Mouse (Mus musculus) midbrain, embryonic 12.5 days (tissue): ENCODE measurements around the gene Acsf3. TPM values are rescaled to one million over a fixed set of nuclear protein-coding genes. Genes with fewer than 3 reads are reported as not detected.

Experiments used
- ATAC-seq: fragments of 200-750 bp; cut with Nextera tagmentation; 2 replicates; pipeline ENCODE4 v1.8.0; 2017; ENCODE audit warnings: low read depth, moderate TSS enrichment, moderate library complexity; ENCODE audit not compliant: low FRiP score
- H3K27ac ChIP-seq: fragments of 300-500 bp; sonication (generic); replicated peaks from 2 replicates; pipeline ENCODE4 v1.5.1; 2016; ENCODE audit warnings: mild to moderate bottlenecking
- H3K27me3 ChIP-seq: fragments of 300-500 bp; sonication (generic); 2 replicates; pipeline ENCODE4 v1.6.1; 2016; ENCODE audit warnings: mild to moderate bottlenecking
- H3K36me3 ChIP-seq: fragments of 300-500 bp; sonication (generic); 2 replicates; pipeline ENCODE4 v1.6.1; 2016
- H3K4me1 ChIP-seq: fragments of 300-500 bp; sonication (generic); 2 replicates; pipeline ENCODE4 v1.6.1; 2016
- H3K4me2 ChIP-seq: fragments of 300-500 bp; sonication (generic); replicated peaks from 2 replicates; pipeline ENCODE4 v1.6.1; 2016; ENCODE audit warnings: mild to moderate bottlenecking, moderate library complexity
- H3K4me3 ChIP-seq: fragments of 300-500 bp; sonication (generic); 2 replicates; pipeline ENCODE4 v1.5.1; 2016; ENCODE audit warnings: mild to moderate bottlenecking
- H3K9ac ChIP-seq: fragments of 300-500 bp; sonication (generic); replicated peaks from 2 replicates; pipeline ENCODE4 v1.6.1; 2016; ENCODE audit warnings: mild to moderate bottlenecking, moderate library complexity
- H3K9me3 ChIP-seq: fragments of 300-500 bp; sonication (generic); 2 replicates; pipeline ENCODE4 v1.6.1; 2016; ENCODE audit warnings: mild to moderate bottlenecking
- WGBS: fragments of 180-500 bp; shearing (Covaris S2); methylation state at CpG from one replicate; pipeline ENCODE4 v1.1.7; 2016; 5-methylcytosine and 5-hydroxymethylcytosine counted together
- polyA plus RNA-seq: library from polyadenylated mRNA; unstranded; fragments of >200 nt; fragmentation: Nextera tagmentation; extraction: Ambion mirVana; gene quantifications from 2 replicates; pipeline ENCODE4 v1.2.1, GENCODE M21; 2016

Gene Acsf3
- polyA plus RNA-seq, result 16.9 and 17.3 TPM in 2 replicates

GRCm38 (mm10) chr8:122775285-122776155 lies at the start of gene Acsf3:
Gene Acsf3 (plus strand): TSS chr8:122775486.
- WGBS, result 2% methylated on average over 50 of the region's 50 CpGs
- peak within 1 kb of the TSS; percentile 88 for H3K4me3 ChIP-seq
- peaks cover 30% of the 10 kb centered on the region for H3K27me3 ChIP-seq
- H3K4me1 ChIP-seq, result peaks cover 11% of the 10 kb centered on the region
- H3K9me3 ChIP-seq, result no peaks in the 10 kb centered on the region
- peak; percentile 74 for ATAC-seq
- H3K27ac ChIP-seq, result no peak within 1 kb of the TSS
- H3K4me2 ChIP-seq, result peak within 1 kb of the TSS; percentile 88
- H3K9ac ChIP-seq, result peak within 1 kb of the TSS; percentile 80
- peaks cover 7% of the 10 kb centered on the region; the same call in 1 of the 2 replicates for H3K36me3 ChIP-seq

- Histone ChIP-seq H3K4me1 (peaks cover 9% of the 10 kb centered on the region; the same call in 1 of the 2 replicates), H3K27me3 (peaks cover 11% of the 10 kb centered on the region), H3K9me3 (no peaks in the 10 kb centered on the region), H3K36me3 (no peaks in the 10 kb centered on the region), H3K9ac (no peak overlapping the region), H3K4me3 (no peak overlapping the region), H3K27ac (no peak overlapping the region), H3K4me2 (no peak overlapping the region)
- no peak for ATAC-seq
- WGBS, result 49% methylated on average over 2 of the region's 2 CpGs
Measured at GRCm38 (mm10) chr8:122726789-122727188, 48.5 kb upstream of the Acsf3 start.

- Histone ChIP-seq H3K4me3 (no peak overlapping the region), H3K27ac (no peak overlapping the region), H3K4me2 (no peak overlapping the region), H3K36me3 (no peaks in the 10 kb centered on the region), H3K9me3 (no peaks in the 10 kb centered on the region), H3K27me3 (peaks cover 10% of the 10 kb centered on the region; the same call in 1 of the 2 replicates), H3K9ac (no peak overlapping the region), H3K4me1 (peaks cover 9% of the 10 kb centered on the region; the same call in 1 of the 2 replicates)
- ATAC-seq, result no peak
- 78% methylated on average over 5 of the region's 5 CpGs for WGBS
Measured at GRCm38 (mm10) chr8:122727412-122727811, 47.9 kb upstream of the Acsf3 start.

GRCm38 (mm10) chr8:122728630-122729029 lies 46.7 kb upstream of the Acsf3 start:
- Histone ChIP-seq H3K27ac (no peak overlapping the region), H3K27me3 (peaks cover 14% of the 10 kb centered on the region), H3K36me3 (no peaks in the 10 kb centered on the region), H3K9me3 (no peaks in the 10 kb centered on the region), H3K9ac (no peak overlapping the region), H3K4me1 (peaks cover 9% of the 10 kb centered on the region; the same call in 1 of the 2 replicates), H3K4me2 (no peak overlapping the region), H3K4me3 (no peak overlapping the region)
- no peak for ATAC-seq
- WGBS, result 11% methylated on average over 3 of the region's 3 CpGs

- Histone ChIP-seq H3K4me1 (peaks cover 40% of the 10 kb centered on the region), H3K27me3 (peaks cover 14% of the 10 kb centered on the region), H3K4me2 (no peak overlapping the region), H3K4me3 (no peak overlapping the region), H3K9ac (no peak overlapping the region; the same call in 1 of the 2 replicates), H3K36me3 (no peaks in the 10 kb centered on the region), H3K9me3 (no peaks in the 10 kb centered on the region), H3K27ac (0 out of 2 replicates have a peak overlapping the region, but pooled peaks have one; percentile 17)
- WGBS, result 52% methylated on average over 3 of the region's 3 CpGs
- ATAC-seq, result no peak
Measured at GRCm38 (mm10) chr8:122735110-122735509, 40.2 kb upstream of the Acsf3 start.

- Histone ChIP-seq H3K27me3 (peaks cover 19% of the 10 kb centered on the region), H3K9ac (no peak overlapping the region; the same call in 1 of the 2 replicates), H3K4me2 (no peak overlapping the region), H3K27ac (0 out of 2 replicates have a peak overlapping the region, but pooled peaks have one; percentile 17), H3K4me3 (no peak overlapping the region), H3K9me3 (no peaks in the 10 kb centered on the region), H3K36me3 (no peaks in the 10 kb centered on the region), H3K4me1 (peaks cover 40% of the 10 kb centered on the region)
- no peak for ATAC-seq
- 68% methylated on average over 19 of the region's 19 CpGs for WGBS
Measured at GRCm38 (mm10) chr8:122735542-122736473, 39.5 kb upstream of the Acsf3 start.

- no peak overlapping the region for H3K4me2 ChIP-seq
- H3K4me1 ChIP-seq, result peaks cover 43% of the 10 kb centered on the region
- H3K27me3 ChIP-seq, result peaks cover 23% of the 10 kb centered on the region
Measured at GRCm38 (mm10) chr8:122736623-122737022, 38.7 kb upstream of the Acsf3 start.

GRCm38 (mm10) chr8:122737071-122737470 lies 38.2 kb upstream of the Acsf3 start:
- Histone ChIP-seq H3K9ac (no peak overlapping the region), H3K4me3 (no peak overlapping the region), H3K27ac (no peak overlapping the region), H3K36me3 (no peaks in the 10 kb centered on the region), H3K9me3 (no peaks in the 10 kb centered on the region), H3K4me1 (peaks cover 47% of the 10 kb centered on the region), H3K27me3 (peaks cover 18% of the 10 kb centered on the region), H3K4me2 (no peak overlapping the region)
- no peak for ATAC-seq
- WGBS, result 41% methylated on average over 4 of the region's 4 CpGs

More at GRCm38 (mm10) chr8:122736623-122737022, 38.7 kb upstream of the Acsf3 start:
- Histone ChIP-seq H3K27ac (no peak overlapping the region), H3K4me3 (no peak overlapping the region), H3K36me3 (no peaks in the 10 kb centered on the region), H3K9ac (no peak overlapping the region), H3K9me3 (no peaks in the 10 kb centered on the region)
- ATAC-seq, result no peak
- WGBS, result 90% methylated on average over 11 of the region's 11 CpGs

- Histone ChIP-seq H3K27ac (0 out of 2 replicates have a peak overlapping the region, but pooled peaks have one; percentile 1), H3K27me3 (peaks cover 18% of the 10 kb centered on the region), H3K9ac (no peak overlapping the region), H3K9me3 (no peaks in the 10 kb centered on the region), H3K4me2 (no peak overlapping the region), H3K36me3 (no peaks in the 10 kb centered on the region), H3K4me3 (no peak overlapping the region), H3K4me1 (peaks cover 55% of the 10 kb centered on the region)
- ATAC-seq, result no peak
- 74% methylated on average over 6 of the region's 6 CpGs for WGBS
Measured at GRCm38 (mm10) chr8:122737886-122738285, 37.4 kb upstream of the Acsf3 start.

- Histone ChIP-seq H3K27me3 (peaks cover 20% of the 10 kb centered on the region), H3K4me1 (peaks cover 66% of the 10 kb centered on the region), H3K27ac (no peak overlapping the region), H3K4me2 (no peak overlapping the region), H3K4me3 (no peak overlapping the region), H3K9ac (no peak overlapping the region), H3K9me3 (no peaks in the 10 kb centered on the region), H3K36me3 (no peaks in the 10 kb centered on the region)
- WGBS, result 17% methylated on average over 11 of the region's 11 CpGs
- no peak for ATAC-seq
Measured at GRCm38 (mm10) chr8:122739102-122739725, 36.1 kb upstream of the Acsf3 start.

- H3K4me3 ChIP-seq, result no peak overlapping the region
- no peaks in the 10 kb centered on the region for H3K9me3 ChIP-seq
- 12% methylated on average over 19 of the region's 19 CpGs for WGBS
- peaks cover 82% of the 10 kb centered on the region for H3K4me1 ChIP-seq
- peak overlapping the region; percentile 75 for H3K27ac ChIP-seq
- no peaks in the 10 kb centered on the region for H3K36me3 ChIP-seq
- no peak overlapping the region for H3K9ac ChIP-seq
- peak overlapping the region; percentile 22 for H3K4me2 ChIP-seq
- ATAC-seq, result no peak
- H3K27me3 ChIP-seq, result peaks cover 20% of the 10 kb centered on the region
Measured at GRCm38 (mm10) chr8:122742471-122742870, 32.8 kb upstream of the Acsf3 start.
